Comparison of ENCODE assay signal across 13 mouse cellular contexts in genomic region chr7:99003231-99003630, GRCm38 (mm10).
"Had no signal": no experiment of that assay in that cellular context is flagged by ENCODE, and none has a peak within 500 bp of the region (broad histone marks: within the 10 kb centered on the region; RNA-seq: fewer than 3 reads in every experiment).

No protein-coding gene starts in this region.

- DNase-seq: kidney, adult 18-20 months; kidney, postnatal 36 days; layer of hippocampus, postnatal 36 days; liver, embryonic 13.5 days; lung, embryonic 14.5 days; lung, postnatal 36 days; midbrain, embryonic 14.5 days; right cerebral cortex, adult 18-20 months; right cerebral cortex, postnatal 14 days; right cerebral cortex, postnatal 4 days; thymus, postnatal 14 days; thymus, postnatal 4 days had no signal

- ATAC-seq: lung, postnatal 0 days had no signal
